Mouse (Mus musculus) monocyte, adult 5-6 weeks (primary cell): ENCODE results near the gene Gm44511. TPM values are rescaled to one million over a fixed set of nuclear protein-coding genes. Genes with fewer than 3 reads are reported as not detected.
A peak's percentile ranks its signal among the peaks of the same experiment; 100 is the strongest.

ENCODE experiments used
- ATAC-seq: fragments of 153-309, 156-312 bp; replicated peaks from 2 replicates; pipeline ENCODE4 v1.8.0; 2017; ENCODE audit warnings: mild to moderate bottlenecking; ENCODE audit not compliant: low TSS enrichment, insufficient number of reproducible peaks, severe bottlenecking, poor library complexity, low FRiP score
- total RNA-seq: library from RNA; stranded (forward); fragments of 200-1000, 200-491, 200-594 nt; gene quantifications from 3 replicates; pipeline ENCODE4 v1.2.3, GENCODE M21; 2017

The Gm44511 gene
- total RNA-seq: 0.57 TPM in 1 of 3 replicates, not detected in the others

GRCm38 (mm10) chr6:128826132-128826531, at the start of gene Gm44511, which contains the start of gene Klrb1b:
Gm44511 (minus strand) TSS chr6:128826315.
Klrb1b (minus strand) TSS chr6:128826331.
- 0 out of 2 replicates have a peak, but pooled peaks have one; percentile 47 for ATAC-seq

- ATAC-seq: no peak
Measured at GRCm38 (mm10) chr6:128871910-128872610, 45.9 kb upstream of the Gm44511 start.

- ATAC-seq: no peak
Measured at GRCm38 (mm10) chr6:128868861-128869260, 42.7 kb upstream of the Gm44511 start.

DNA sequence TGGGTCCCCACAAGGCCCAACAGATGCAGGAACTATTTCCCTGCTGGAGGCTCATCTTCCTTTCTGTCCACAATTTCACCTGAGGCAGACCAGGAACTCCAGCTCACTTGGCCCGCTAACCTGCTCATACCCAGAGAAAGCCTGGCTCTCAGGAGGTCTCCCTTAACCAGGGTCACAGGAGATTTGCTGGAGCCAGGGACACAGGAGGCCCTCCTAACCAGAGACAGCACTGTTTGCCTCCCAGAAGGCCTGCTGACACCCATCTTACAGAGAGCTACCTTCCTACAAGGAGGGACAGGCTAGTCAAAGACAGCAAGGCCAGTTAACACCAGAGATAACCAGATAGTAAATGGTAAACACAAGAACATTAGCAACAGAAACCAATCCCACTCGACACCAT, 31.9 kb upstream of the Gm44511 start:
- ATAC-seq: no peak

DNA sequence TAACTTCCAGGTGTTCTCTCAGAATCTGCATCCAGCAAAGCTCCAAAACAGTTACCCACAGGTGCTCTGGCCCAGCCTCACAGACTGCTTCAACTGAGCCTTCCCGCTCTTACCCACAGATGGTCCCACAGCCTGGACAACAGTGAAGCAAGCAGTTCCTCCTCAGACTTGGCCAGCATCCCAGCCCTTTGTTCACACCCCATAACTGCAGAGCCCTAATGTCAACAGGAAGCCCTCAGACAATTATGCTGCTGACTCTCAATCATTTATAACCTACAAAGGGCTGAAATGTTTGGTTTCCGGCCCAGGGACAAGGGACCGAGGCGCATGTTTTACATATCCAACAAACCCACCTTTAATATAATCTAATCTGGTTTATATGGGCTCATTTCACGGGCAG, 30.1 kb upstream of the Gm44511 start:
- peak; percentile 91 for ATAC-seq

DNA sequence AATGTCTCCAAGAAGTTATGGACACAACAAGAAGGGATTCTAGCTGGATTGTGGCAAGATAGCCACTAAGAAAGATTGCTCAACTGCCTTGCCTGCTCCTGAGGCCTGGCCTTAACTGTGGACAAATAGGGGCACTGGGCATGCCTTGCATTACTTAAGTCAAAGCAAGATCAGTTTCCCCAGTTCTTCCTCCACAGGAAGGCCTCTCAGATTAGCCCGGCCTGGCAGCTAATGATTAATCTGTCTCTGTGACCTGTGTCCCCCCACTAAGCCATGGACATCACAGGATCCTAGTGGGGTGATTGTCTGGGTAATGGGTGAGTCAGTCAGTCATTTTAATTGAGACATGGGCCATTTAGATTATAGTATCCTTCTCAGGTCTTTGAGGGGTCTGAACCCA, 29.4 kb upstream of the Gm44511 start:
- ATAC-seq: no peak

DNA sequence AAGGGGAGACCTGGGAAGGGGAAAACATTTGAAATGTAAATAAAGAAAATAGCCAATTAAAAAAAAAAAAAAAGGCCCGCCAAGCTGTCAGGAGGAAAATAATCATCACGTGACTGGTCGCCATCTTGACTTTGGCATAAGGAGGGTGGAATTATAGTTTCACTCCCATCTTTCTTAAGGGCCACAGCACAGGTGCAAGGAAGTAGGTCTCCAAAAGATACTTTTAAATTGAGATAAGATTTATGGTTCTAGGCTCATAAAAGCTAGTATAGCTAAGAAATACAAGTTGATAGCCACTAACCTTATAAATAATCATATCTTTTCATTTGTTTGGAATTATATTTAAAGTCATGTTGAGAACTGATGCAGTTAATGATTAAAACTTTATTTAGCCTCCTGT, 28.8 kb upstream of the Gm44511 start:
- ATAC-seq: no peak

- peak; percentile 32; the same call in 1 of the 2 replicates for ATAC-seq
Measured at GRCm38 (mm10) chr6:128854024-128854820, 28.1 kb upstream of the Gm44511 start.

- ATAC-seq: no peak
Measured at GRCm38 (mm10) chr6:128852766-128853165, 26.7 kb upstream of the Gm44511 start.

- ATAC-seq: no peak
Measured at GRCm38 (mm10) chr6:128851151-128851550, 25.0 kb upstream of the Gm44511 start.

GRCm38 (mm10) chr6:128850671-128851070, 24.6 kb upstream of the Gm44511 start:
- no peak for ATAC-seq

DNA sequence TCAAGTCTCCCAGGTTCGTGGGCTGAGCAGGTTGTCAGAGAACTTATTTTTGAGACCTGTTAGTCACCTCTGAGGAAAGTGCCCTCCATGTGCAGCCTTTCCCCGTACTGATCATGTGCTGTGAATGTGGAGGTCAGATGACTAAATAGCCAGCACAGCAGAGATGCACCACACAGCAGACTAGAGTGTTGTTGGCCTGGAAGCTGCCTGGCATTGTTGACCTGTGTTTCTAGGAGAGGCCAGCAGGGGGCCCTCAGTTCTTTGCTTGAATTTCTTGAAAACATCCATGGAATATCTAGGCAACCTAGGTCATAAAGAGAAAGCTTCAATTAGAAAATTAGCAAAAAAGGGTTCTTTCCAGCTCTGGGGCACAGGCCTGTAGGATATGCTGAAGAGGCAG, 23.8 kb upstream of the Gm44511 start:
- 0 out of 2 replicates have a peak, but pooled peaks have one; percentile 22 for ATAC-seq

DNA sequence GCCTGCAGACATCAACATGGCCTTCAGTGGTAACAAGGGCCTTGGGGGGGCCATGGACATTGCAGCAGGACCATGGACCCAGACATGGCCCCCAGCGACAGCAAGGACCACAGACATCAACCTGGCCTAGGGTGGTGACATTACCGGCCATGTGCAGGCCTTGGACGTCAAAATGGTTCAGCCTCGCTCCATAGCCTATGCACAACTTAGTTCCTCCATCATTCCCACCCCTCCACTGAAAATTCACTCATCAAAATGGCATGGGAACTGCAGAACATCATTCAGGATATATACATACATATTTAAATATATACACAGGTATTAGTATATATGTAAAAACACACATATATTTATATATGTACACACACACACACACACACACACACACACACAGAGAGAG, 21.3 kb upstream of the Gm44511 start:
- ATAC-seq: no peak

DNA sequence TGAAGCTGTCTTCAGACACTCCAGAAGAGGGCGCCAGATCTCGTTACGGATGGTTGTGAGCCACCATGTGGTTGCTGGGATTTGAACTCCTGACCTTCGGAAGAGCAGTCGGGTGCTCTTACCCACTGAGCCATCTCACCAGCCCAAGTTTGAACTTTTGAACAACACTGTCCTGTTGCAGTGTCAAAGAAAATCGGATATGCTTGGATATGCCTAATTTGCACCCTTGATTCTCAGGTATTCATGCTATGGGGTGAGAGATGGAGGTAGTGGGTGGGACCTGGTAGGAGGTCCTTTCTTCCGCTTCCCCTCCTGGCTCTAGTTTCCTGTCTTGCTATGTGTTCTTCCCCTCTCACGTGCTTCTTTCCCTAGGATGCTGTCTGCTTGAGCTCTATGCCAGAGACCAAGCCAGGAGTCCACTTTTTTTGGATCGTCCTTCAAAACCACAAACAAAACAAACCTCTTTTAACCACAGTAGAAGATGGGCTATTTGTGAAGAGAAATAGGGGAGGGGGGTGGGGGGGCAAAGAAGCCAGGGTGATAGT, 20.0 kb upstream of the Gm44511 start:
- ATAC-seq: no peak

DNA sequence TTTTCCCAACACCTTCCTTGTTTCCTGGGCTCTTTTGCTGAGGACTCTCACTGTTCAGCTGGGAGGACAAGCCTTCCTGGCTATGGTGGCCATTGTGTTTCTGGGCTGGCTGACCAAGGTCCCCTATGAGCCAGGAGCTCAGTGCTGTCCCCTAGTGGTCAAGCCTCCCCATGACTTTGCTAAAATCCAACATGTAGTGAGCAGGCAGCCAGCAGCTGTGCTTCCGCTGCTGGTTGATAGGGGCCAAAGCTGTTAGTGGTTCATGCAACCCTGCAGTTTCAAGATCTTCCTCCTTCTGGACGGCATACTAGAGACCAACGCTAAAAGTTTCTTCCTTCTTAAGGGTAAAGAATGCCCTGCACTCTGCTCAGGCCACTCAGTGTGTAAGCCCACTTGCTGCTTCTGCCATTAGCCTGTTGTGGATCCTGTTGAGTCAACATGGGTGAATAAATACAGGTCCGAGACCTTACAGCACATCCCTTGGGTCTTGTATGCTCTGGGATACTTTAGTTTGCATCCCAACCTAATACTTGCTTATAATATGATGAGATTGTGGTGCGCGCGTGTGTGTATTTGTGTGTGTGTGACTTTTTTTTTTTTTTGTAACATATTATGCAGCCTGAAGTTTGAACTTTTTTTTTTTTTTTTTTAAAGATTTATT, 19.3 kb upstream of the Gm44511 start:
- peak; percentile 69 for ATAC-seq

- no peak for ATAC-seq
Measured at GRCm38 (mm10) chr6:128844586-128845080, 18.5 kb upstream of the Gm44511 start.

- ATAC-seq: no peak
Measured at GRCm38 (mm10) chr6:128844131-128844530, 18.0 kb upstream of the Gm44511 start.

DNA sequence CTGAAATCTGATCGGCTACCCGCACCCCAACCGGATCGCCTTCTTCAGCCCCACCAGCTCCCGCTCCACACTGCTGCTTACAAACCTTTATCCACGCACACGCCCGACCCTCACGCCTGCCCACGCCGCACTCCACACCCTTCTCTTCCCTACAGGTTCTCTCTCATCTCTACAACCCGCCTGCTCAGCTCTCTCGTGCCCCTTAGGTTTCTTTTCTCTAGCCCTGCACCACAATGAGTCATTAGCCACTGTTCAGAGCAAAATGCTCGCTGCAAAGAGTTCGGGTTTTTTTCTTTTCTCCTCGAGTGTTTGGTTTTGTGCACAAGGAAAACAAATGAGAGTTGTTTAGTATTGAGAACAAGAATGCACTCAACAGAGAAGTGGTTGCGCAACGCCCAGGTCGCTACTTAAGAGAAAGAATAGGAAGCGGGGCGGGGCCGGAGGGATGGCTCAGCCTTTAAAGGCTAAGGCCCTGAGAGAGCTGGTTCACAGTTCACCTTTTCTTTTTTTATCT, 17.4 kb upstream of the Gm44511 start:
- ATAC-seq: peak; percentile 20; the same call in 1 of the 2 replicates
